ENCODE assay signal across 17 mouse cellular contexts in genomic region chr9:123060172-123060571, GRCm38 (mm10). TPM values are rescaled to one million over a fixed set of nuclear protein-coding genes. Genes with fewer than 3 reads are reported as not detected.
"Had no signal": no experiment of that assay in that cellular context is flagged by ENCODE, and none has a peak within 500 bp of the region (broad histone marks: within the 10 kb centered on the region; RNA-seq: fewer than 3 reads in every experiment).

No protein-coding gene starts in this region.

- H3K27me3 ChIP-seq: neural tube, embryonic 13.5 days; neural tube, embryonic 15.5 days; stomach, embryonic 15.5 days had no signal

- H3K27ac ChIP-seq: neural tube, embryonic 13.5 days; neural tube, embryonic 15.5 days; stomach, embryonic 15.5 days; stomach, postnatal 0 days had no signal

- H3K4me3 ChIP-seq: neural tube, embryonic 13.5 days; neural tube, embryonic 15.5 days; stomach, embryonic 15.5 days had no signal

- H3K9me3 ChIP-seq: neural tube, embryonic 13.5 days; neural tube, embryonic 15.5 days; stomach, embryonic 15.5 days had no signal

- H3K9ac ChIP-seq: neural tube, embryonic 13.5 days; neural tube, embryonic 15.5 days; stomach, embryonic 15.5 days had no signal

- H3K36me3 ChIP-seq: neural tube, embryonic 13.5 days; neural tube, embryonic 15.5 days; stomach, embryonic 15.5 days had no signal

- DNase-seq: retina, postnatal 1 day; right cerebral cortex, adult 18-20 months; right cerebral cortex, postnatal 14 days; right cerebral cortex, postnatal 25 days; right cerebral cortex, postnatal 4 days; spleen, adult 18-20 months; thymus, adult 18-20 months; thymus, adult 2 months; thymus, postnatal 14 days; thymus, postnatal 25 days; thymus, postnatal 36 days; thymus, postnatal 4 days had no signal

- H3K4me2 ChIP-seq: neural tube, embryonic 13.5 days; neural tube, embryonic 15.5 days; stomach, embryonic 15.5 days had no signal

- H3K4me1 ChIP-seq: neural tube, embryonic 13.5 days; neural tube, embryonic 15.5 days; stomach, embryonic 15.5 days had no signal

RNA-seq across cellular contexts. Expression of gene Tgm4, which starts 25.6 kb away (rescaled TPM):
- polyA plus RNA-seq: small intestine, adult 2 months had no signal
